Mouse (Mus musculus) CH12.LX (cell line): ENCODE measurements at regions not wholly inside any gene's neighbourhood (a gene's known extent, or its start where the extent isn't known, plus 50 kb on each side); places are given as distances from the start of the nearest gene placed in this dataset.

Experiments used
- CHD1 ChIP-seq: IDR thresholded peaks from 2 replicates; pipeline ENCODE4 v1.6.1; 2012; ENCODE audit warnings: low read depth, low read length, improper control_type of control experiment, inconsistent platforms
- MXI1 ChIP-seq: IDR thresholded peaks from 2 replicates; pipeline ENCODE4 v1.6.1; 2011; ENCODE audit warnings: mild to moderate bottlenecking, low read depth, low read length, improper control_type of control experiment
- POLR2A ChIP-seq: IDR thresholded peaks from 2 replicates; pipeline ENCODE4 v1.6.1; 2011; ENCODE audit warnings: low read depth, mild to moderate bottlenecking, improper control_type of control experiment, low read length

DNA sequence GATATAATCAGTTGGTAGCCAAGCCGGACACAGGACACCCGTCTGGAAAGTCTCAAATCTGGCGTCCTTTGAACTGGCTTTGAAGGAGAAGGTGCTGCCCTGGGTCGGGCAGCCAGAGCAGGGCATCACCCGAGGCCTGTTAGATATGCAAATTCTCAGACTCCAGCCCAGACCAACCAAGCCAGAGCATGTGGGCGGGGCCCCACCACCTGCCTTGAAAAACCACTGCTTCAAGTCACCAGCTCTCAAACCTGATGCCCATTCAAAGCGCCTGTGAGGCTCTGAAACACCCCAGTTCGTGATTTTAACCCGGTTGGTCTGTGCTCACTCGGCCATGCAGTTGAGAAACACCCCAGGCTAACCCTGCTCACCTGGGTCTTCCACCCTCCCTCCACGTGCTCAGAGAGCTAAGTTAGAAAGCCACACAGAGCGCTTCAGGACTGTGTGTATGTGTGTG lies 101.6 kb downstream of the Utp6 start:
- TF ChIP-seq CHD1 = no peak
- peak; percentile 46; the same call in 1 of the 2 replicates for TF ChIP-seq MXI1
- peak; percentile 36; the same call in 1 of the 2 replicates for TF ChIP-seq POLR2A
